Mouse (Mus musculus) left cerebral cortex, adult 2 months (tissue): Measurements from ENCODE around the gene Adgrl3. TPM values are rescaled to one million over a fixed set of nuclear protein-coding genes. Genes with fewer than 3 reads are reported as not detected.

Experiments used
- DNase-seq, 2 experiments: peaks; one replicate each; pipeline ENCODE4 v3.0.0; 2021 to 2022; ENCODE audit warnings: low spot score in 2 of 2, mixed read lengths in 1 of 2; ENCODE audit errors: extremely low spot score in 1 of 2
- H3K27ac ChIP-seq: fragments of 200-600 bp; 2 replicates; pipeline ENCODE4 v1.8.1; 2022
- H3K4me3 ChIP-seq: fragments of 200-600 bp; 2 replicates; pipeline ENCODE4 v1.8.1; 2022
- CTCF ChIP-seq: fragments of 200-600 bp; IDR thresholded peaks from 2 replicates; pipeline ENCODE4 v1.8.1; 2022; ENCODE audit warnings: antibody characterized with exemption, mild to moderate bottlenecking, moderate library complexity
- intact Hi-C: fragments of 180-260 bp; cut with DNase I; formaldehyde crosslinking; loops from one replicate; pipeline ENCODE4 v1.15.1; 2025
- total RNA-seq, 2 experiments: library from RNA; stranded (reverse); gene quantifications; 2 replicates each; pipeline ENCODE4 v1.2.3; 2021

Adgrl3 gene
- total RNA-seq, 2 experiments from 2014 or later: 219 to 231 TPM

GRCm38 (mm10) chr5:81043875-81044274 is 23.9 kb downstream of the Adgrl3 start:
- no peak for TF ChIP-seq CTCF
- no peak for DNase-seq
- intact Hi-C loops: no loop called here
- H3K27ac ChIP-seq: no peak overlapping the region
- H3K4me3 ChIP-seq: no peak overlapping the region

DNA sequence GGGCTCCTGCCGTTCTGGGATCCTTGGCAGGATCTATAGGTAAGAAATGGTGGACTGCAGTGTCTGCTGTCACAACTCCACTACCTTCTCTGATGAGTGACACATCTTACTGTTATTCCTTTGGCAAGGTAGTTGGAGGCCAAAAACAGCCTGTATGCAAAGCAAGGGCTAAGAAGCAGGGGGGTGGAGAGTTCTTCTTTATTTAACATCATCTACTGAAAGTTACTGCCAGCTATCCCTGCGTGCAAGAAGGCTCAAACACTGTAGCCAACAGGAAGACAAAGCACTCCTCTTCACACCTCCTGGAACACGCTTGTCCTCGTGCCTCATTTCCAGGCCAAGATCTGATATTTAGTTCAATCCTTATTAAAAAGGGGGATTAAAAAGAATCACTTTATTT is 26.2 kb downstream of the Adgrl3 start:
- TF ChIP-seq CTCF: no peak
- intact Hi-C loops: no loop called here
- no peak for DNase-seq
- Histone ChIP-seq H3K27ac (no peak overlapping the region), H3K4me3 (no peak overlapping the region)

GRCm38 (mm10) chr5:81054628-81055027 is 34.7 kb downstream of the Adgrl3 start:
- Histone ChIP-seq H3K4me3 (no peak overlapping the region), H3K27ac (no peak overlapping the region)
- TF ChIP-seq CTCF: no peak
- intact Hi-C loops: no loop called here
- DNase-seq: no peak

- Histone ChIP-seq H3K27ac (no peak overlapping the region), H3K4me3 (no peak overlapping the region)
- DNase-seq: no peak
- no peak for TF ChIP-seq CTCF
- intact Hi-C loops: no loop called here
These were observed 35.3 kb downstream of the Adgrl3 start for GRCm38 (mm10) chr5:81055253-81055652.

DNA sequence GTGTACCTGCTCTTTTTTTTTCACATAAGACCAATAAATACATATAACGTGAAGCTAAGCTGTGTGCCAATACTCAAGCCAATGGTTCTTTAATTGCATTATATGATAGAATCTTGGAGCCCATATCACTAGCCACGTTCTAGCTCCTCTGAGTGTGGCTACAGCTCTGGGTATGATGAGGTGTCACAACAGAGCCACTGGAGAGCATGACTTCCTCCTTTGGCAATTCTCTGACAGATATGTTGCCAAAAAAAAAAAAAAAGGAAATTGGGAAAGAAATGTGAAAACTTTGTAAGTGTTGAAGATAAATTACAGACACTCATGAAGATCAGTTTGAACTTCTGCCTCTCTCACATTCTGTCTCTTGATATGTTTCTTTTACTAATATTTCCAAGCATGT is 38.2 kb downstream of the Adgrl3 start:
- H3K27ac ChIP-seq: no peak overlapping the region
- H3K4me3 ChIP-seq: no peak overlapping the region
- TF ChIP-seq CTCF: no peak
- DNase-seq: no peak
- intact Hi-C loops: no loop called here

GRCm38 (mm10) chr5:81060950-81061349 is 41.0 kb downstream of the Adgrl3 start:
- intact Hi-C loops: no loop called here
- no peak for DNase-seq
- no peak for TF ChIP-seq CTCF
- Histone ChIP-seq H3K4me3 (no peak overlapping the region), H3K27ac (no peak overlapping the region)

GRCm38 (mm10) chr5:81061386-81061785 is 41.4 kb downstream of the Adgrl3 start:
- TF ChIP-seq CTCF: no peak

DNA sequence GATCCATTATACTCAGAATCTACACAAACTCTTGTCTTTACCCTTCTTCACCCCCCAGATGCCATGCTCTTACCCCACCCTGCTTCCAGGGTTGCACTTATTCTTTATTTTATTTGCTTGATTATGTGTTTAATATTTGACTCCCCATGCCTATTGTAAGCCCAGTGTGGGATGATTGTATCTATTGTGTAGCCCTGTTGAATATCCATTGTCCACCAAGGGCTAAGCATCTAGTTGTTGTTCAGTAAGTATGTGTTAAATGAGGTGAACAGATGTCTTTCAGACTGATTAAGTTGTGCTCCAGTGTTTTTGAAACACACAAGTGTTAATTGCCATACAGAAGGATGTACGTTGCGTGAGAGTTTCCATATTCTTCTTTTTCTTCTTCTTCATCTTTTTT is 44.1 kb downstream of the Adgrl3 start:
- no peak for TF ChIP-seq CTCF
- intact Hi-C loops: no loop called here
- no peak overlapping the region for H3K27ac ChIP-seq
- H3K4me3 ChIP-seq: no peak overlapping the region
- no peak for DNase-seq

More at GRCm38 (mm10) chr5:81061386-81061785, 41.4 kb downstream of the Adgrl3 start:
- H3K4me3 ChIP-seq: no peak overlapping the region
- no peak for DNase-seq
- no peak overlapping the region for H3K27ac ChIP-seq
- intact Hi-C loops: no loop called here

DNA sequence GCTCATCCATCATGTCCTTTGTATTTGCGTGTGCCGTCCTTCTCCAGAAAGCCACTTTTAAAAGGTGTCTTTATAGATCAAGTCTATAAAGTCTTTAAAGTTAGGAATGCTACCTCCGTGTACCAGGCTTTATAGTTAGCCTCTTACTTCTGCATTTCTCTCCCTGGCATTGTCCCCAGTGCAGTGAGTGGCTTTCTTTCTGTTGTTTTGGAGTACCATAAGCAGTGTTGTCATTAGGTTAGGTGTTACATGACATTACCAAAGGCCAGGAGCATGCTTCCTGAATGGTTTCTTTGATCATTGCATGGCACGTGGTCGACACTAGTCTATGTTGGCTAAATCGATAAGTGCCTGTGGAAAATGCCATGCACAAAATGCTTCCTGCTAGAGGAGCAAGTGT is 48.2 kb downstream of the Adgrl3 start:
- intact Hi-C loops: no loop called here
- TF ChIP-seq CTCF: no peak
- Histone ChIP-seq H3K4me3 (no peak overlapping the region), H3K27ac (no peak overlapping the region)
- DNase-seq: no peak

GRCm38 (mm10) chr5:81068839-81069238 is 48.9 kb downstream of the Adgrl3 start:
- no peak overlapping the region for H3K27ac ChIP-seq
- intact Hi-C loops: no loop called here
- no peak overlapping the region for H3K4me3 ChIP-seq
- no peak for DNase-seq
- TF ChIP-seq CTCF: no peak

- no peak overlapping the region for H3K27ac ChIP-seq
- intact Hi-C loops: no loop called here
- H3K4me3 ChIP-seq: no peak overlapping the region
- no peak for TF ChIP-seq CTCF
- no peak for DNase-seq
These were observed 53.0 kb downstream of the Adgrl3 start for GRCm38 (mm10) chr5:81072888-81073287.

GRCm38 (mm10) chr5:81073875-81074274 is 53.9 kb downstream of the Adgrl3 start:
- no peak for TF ChIP-seq CTCF
- DNase-seq: no peak
- Histone ChIP-seq H3K4me3 (no peak overlapping the region), H3K27ac (no peak overlapping the region)
- intact Hi-C loops: no loop called here

GRCm38 (mm10) chr5:81076377-81076776 is 56.4 kb downstream of the Adgrl3 start:
- intact Hi-C loops: no loop called here
- Histone ChIP-seq H3K27ac (no peak overlapping the region), H3K4me3 (no peak overlapping the region)
- no peak for DNase-seq
- no peak for TF ChIP-seq CTCF

DNA sequence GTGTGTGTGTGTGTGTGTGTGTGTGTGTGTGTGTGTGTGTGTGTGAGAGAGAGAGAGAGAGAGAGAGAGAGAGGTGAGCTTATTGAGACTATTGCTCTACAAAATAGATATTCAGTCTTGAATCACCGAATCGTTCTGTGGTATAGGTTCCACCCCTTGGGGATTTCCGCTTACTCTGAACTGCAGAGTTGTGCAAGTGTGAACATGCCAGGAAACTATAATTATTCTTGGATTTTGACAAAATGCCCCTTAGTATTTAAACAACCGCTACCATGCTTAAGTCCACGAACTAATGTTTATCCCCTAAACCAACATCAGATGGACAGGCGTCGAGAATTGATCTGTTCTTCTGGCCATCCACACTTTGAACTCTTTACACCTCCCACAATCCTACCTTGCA is 57.1 kb downstream of the Adgrl3 start:
- TF ChIP-seq CTCF: no peak
- Histone ChIP-seq H3K4me3 (no peak overlapping the region), H3K27ac (no peak overlapping the region)
- no peak for DNase-seq
- intact Hi-C loops: no loop called here
